In genomic region chr9:120777501-120777900, GRCm38 (mm10) we compare ENCODE assay signal across 10 mouse cellular contexts.
DNase-seq lines count a peak whose midpoint lies in the region; ATAC-seq and TF ChIP-seq lines count a peak whose summit lies in the region.
"Had no signal": no experiment of that assay in that cellular context is flagged by ENCODE, and none has a peak within 500 bp of the region (broad histone marks: within the 10 kb centered on the region; RNA-seq: fewer than 3 reads in every experiment).

No protein-coding gene starts in this region.

- no peak for TF ChIP-seq CTCF in liver, postnatal 0 days (IDR thresholded peaks at IDR 0.05; ENCODE audit: low read depth)

- no peak overlapping the region for H3K4me2 ChIP-seq in embryonic facial prominence, embryonic 13.5 days
- no peak overlapping the region for H3K4me2 ChIP-seq in liver, postnatal 0 days (ENCODE audit: low read depth, low read length)
- H3K4me2 ChIP-seq: liver, embryonic 13.5 days; neural tube, embryonic 12.5 days had no signal

- H3K27ac ChIP-seq in embryonic facial prominence, embryonic 13.5 days: peak overlapping the region; percentile 64; the same call in 1 of the 2 replicates
- H3K27ac ChIP-seq in liver, postnatal 0 days (ENCODE audit: low read depth): 0 out of 2 replicates have a peak overlapping the region, but pooled peaks have one; percentile 22
- H3K27ac ChIP-seq: neural tube, embryonic 12.5 days had no signal

- H3K36me3 ChIP-seq in embryonic facial prominence, embryonic 13.5 days: no peaks in the 10 kb centered on the region
- H3K36me3 ChIP-seq in liver, postnatal 0 days (replicated peaks; ENCODE audit: insufficient read depth, low read length): no peaks in the 10 kb centered on the region
- H3K36me3 ChIP-seq: liver, embryonic 13.5 days; neural tube, embryonic 12.5 days had no signal

- peaks cover 28% of the 10 kb centered on the region for H3K4me1 ChIP-seq in embryonic facial prominence, embryonic 13.5 days
- H3K4me1 ChIP-seq in liver, postnatal 0 days (ENCODE audit: insufficient read depth): peaks cover 21% of the 10 kb centered on the region
- H3K4me1 ChIP-seq: neural tube, embryonic 12.5 days had no signal

- DNase-seq in 3T3-L1 (ENCODE audit: low read depth, low spot score): peak; percentile 18
- DNase-seq in heart, postnatal 4 days: peak; percentile 55
- no peak for DNase-seq in liver, postnatal 0 days
- DNase-seq in cerebellum, adult 8-10 months: no peak
- DNase-seq in thymus, adult 18-20 months: no peak
- no peak for DNase-seq in cerebellum, adult 11 months
- DNase-seq in spleen, postnatal 10 days (ENCODE audit: low spot score in 2 of 2): no peak
- DNase-seq: liver, embryonic 13.5 days had no signal

- 79% methylated on average over 10 of the region's 10 CpGs for WGBS in embryonic facial prominence, embryonic 13.5 days
- 53% methylated on average over 10 of the region's 10 CpGs for WGBS in liver, postnatal 0 days (ENCODE audit: insufficient replicate concordance)

- no peak overlapping the region for H3K4me3 ChIP-seq in embryonic facial prominence, embryonic 13.5 days
- H3K4me3 ChIP-seq in liver, postnatal 0 days (ENCODE audit: low read depth, low read length): no peak overlapping the region
- H3K4me3 ChIP-seq: liver, embryonic 13.5 days; neural tube, embryonic 12.5 days had no signal

- no peak overlapping the region for H3K9ac ChIP-seq in embryonic facial prominence, embryonic 13.5 days
- H3K9ac ChIP-seq in liver, postnatal 0 days (replicated peaks): no peak overlapping the region
- H3K9ac ChIP-seq: liver, embryonic 13.5 days; neural tube, embryonic 12.5 days had no signal

- H3K9me3 ChIP-seq in embryonic facial prominence, embryonic 13.5 days: no peaks in the 10 kb centered on the region
- no peaks in the 10 kb centered on the region for H3K9me3 ChIP-seq in liver, postnatal 0 days (ENCODE audit: low read length)
- H3K9me3 ChIP-seq: liver, embryonic 13.5 days; neural tube, embryonic 12.5 days had no signal

- no peak for ATAC-seq in embryonic facial prominence, embryonic 13.5 days (ENCODE audit: insufficient number of reproducible peaks, insufficient read depth, low FRiP score, low TSS enrichment, low read depth)
- ATAC-seq in liver, postnatal 0 days: no peak

- TF ChIP-seq EP300 in liver, postnatal 0 days (IDR thresholded peaks at IDR 0.05; ENCODE audit: low read depth): no peak

- no peaks in the 10 kb centered on the region for H3K27me3 ChIP-seq in embryonic facial prominence, embryonic 13.5 days
- no peaks in the 10 kb centered on the region for H3K27me3 ChIP-seq in liver, postnatal 0 days (ENCODE audit: insufficient read depth, low read length)
- H3K27me3 ChIP-seq: liver, embryonic 13.5 days; neural tube, embryonic 12.5 days had no signal

Comparison
In these comparisons a context has a peak if more than half of its experiments do, and no peak if none do; other contexts are left out.
1. DNase-seq: peak in 3T3-L1 (single experiment) and heart, postnatal 4 days (single experiment); none in liver, postnatal 0 days (single experiment), cerebellum, adult 8-10 months (single experiment), thymus, adult 18-20 months (0 of 2), cerebellum, adult 11 months (single experiment) and spleen, postnatal 10 days (0 of 2).